Mouse (Mus musculus) lung, embryonic 14.5 days (tissue): ENCODE measurements around the gene Acsl5. TPM values are rescaled to one million over a fixed set of nuclear protein-coding genes. Genes with fewer than 3 reads are reported as not detected.

Source experiments
- ATAC-seq: fragments of 200-750 bp; cut with Nextera tagmentation; 2 replicates; pipeline ENCODE4 v1.8.0; 2017; ENCODE audit warnings: mild to moderate bottlenecking, moderate TSS enrichment, moderate library complexity; ENCODE audit not compliant: insufficient read depth
- DNase-seq: peaks from one replicate; pipeline ENCODE4 v3.0.0-alpha.2; 2015
- H3K27ac ChIP-seq: fragments of 300-500 bp; sonication (generic); 2 replicates; pipeline ENCODE4 v1.5.1; 2014; ENCODE audit warnings: low read depth, mild to moderate bottlenecking, moderate library complexity
- H3K27me3 ChIP-seq: fragments of 300-500 bp; sonication (generic); 2 replicates; pipeline ENCODE4 v1.6.1; 2014; ENCODE audit warnings: low read length, control low read depth; ENCODE audit not compliant: insufficient read depth
- H3K36me3 ChIP-seq: fragments of 300-500 bp; sonication (generic); 2 replicates; pipeline ENCODE4 v1.6.1; 2014; ENCODE audit warnings: control low read depth; ENCODE audit not compliant: insufficient read depth
- H3K4me1 ChIP-seq: fragments of 300-500 bp; sonication (generic); 2 replicates; pipeline ENCODE4 v1.6.1; 2014; ENCODE audit warnings: antibody characterized with exemption, control low read depth; ENCODE audit not compliant: insufficient read depth
- H3K4me2 ChIP-seq: fragments of 300-500 bp; sonication (generic); 2 replicates; pipeline ENCODE4 v1.6.1; 2014; ENCODE audit warnings: mild to moderate bottlenecking
- H3K4me3 ChIP-seq: fragments of 300-500 bp; sonication (generic); 2 replicates; pipeline ENCODE4 v1.5.1; 2014; ENCODE audit warnings: low read depth, low read length
- H3K9ac ChIP-seq: fragments of 300-500 bp; sonication (generic); 2 replicates; pipeline ENCODE4 v1.6.1; 2014
- H3K9me3 ChIP-seq: fragments of 300-500 bp; sonication (generic); 2 replicates; pipeline ENCODE4 v1.6.1; 2016; ENCODE audit warnings: low read depth, low read length, control low read depth
- CTCF ChIP-seq: IDR thresholded peaks from 2 replicates; pipeline ENCODE4 v1.5.1; 2016; ENCODE audit warnings: antibody characterized with exemption, low read depth
- WGBS: fragments of 180-500 bp; shearing (Covaris S2); extraction: QIAGEN DNeasy Blood & Tissue Kit; methylation state at CpG from one replicate; pipeline ENCODE4 v1.1.7; 2014; 5-methylcytosine and 5-hydroxymethylcytosine counted together
- polyA plus RNA-seq: library from polyadenylated mRNA; unstranded; fragments of >200 nt; fragmentation: Nextera tagmentation; extraction: Ambion mirVana; gene quantifications from 2 replicates; pipeline ENCODE4 v1.2.1, GENCODE M21; 2014

Acsl5 gene
- polyA plus RNA-seq, 1 experiment from 2014 or later = 60.1 TPM

GRCm38 (mm10) chr19:55253570-55254441 lies 2.1 kb downstream of the Acsl5 start:
- TF ChIP-seq CTCF = no peak
- under 1% methylated on average over 32 of the region's 32 CpGs for WGBS
- H3K36me3 ChIP-seq = no peaks in the 10 kb centered on the region
- peak overlapping the region; percentile 75 for H3K9ac ChIP-seq
- no peaks in the 10 kb centered on the region for H3K27me3 ChIP-seq
- no peaks in the 10 kb centered on the region for H3K9me3 ChIP-seq
- peak overlapping the region; percentile 68 for H3K4me3 ChIP-seq
- H3K4me2 ChIP-seq = peak overlapping the region; percentile 94
- H3K4me1 ChIP-seq = peaks cover 5% of the 10 kb centered on the region
- ATAC-seq (peak; percentile 73), DNase-seq (peak; percentile 74)
- peak overlapping the region; percentile 95 for H3K27ac ChIP-seq

- Histone ChIP-seq H3K27me3 (no peaks in the 10 kb centered on the region), H3K36me3 (no peaks in the 10 kb centered on the region), H3K9ac (peak overlapping the region; percentile 75), H3K27ac (peak overlapping the region; percentile 95), H3K9me3 (no peaks in the 10 kb centered on the region), H3K4me2 (peak overlapping the region; percentile 94), H3K4me3 (peak overlapping the region; percentile 68), H3K4me1 (peaks cover 5% of the 10 kb centered on the region)
- DNase-seq (peak; percentile 50), ATAC-seq (peak; percentile 73)
- WGBS = 17% methylated on average over 5 of the region's 5 CpGs
- TF ChIP-seq CTCF = no peak
Observed at GRCm38 (mm10) chr19:55254513-55255016, 2.8 kb downstream of the Acsl5 start.

- DNase-seq (no peak), ATAC-seq (no peak)
- no peak for TF ChIP-seq CTCF
- Histone ChIP-seq H3K36me3 (no peaks in the 10 kb centered on the region), H3K27me3 (no peaks in the 10 kb centered on the region), H3K4me3 (no peak overlapping the region), H3K27ac (no peak overlapping the region), H3K4me2 (no peak overlapping the region), H3K4me1 (peaks cover 5% of the 10 kb centered on the region), H3K9ac (no peak overlapping the region), H3K9me3 (no peaks in the 10 kb centered on the region)
- WGBS = 48% methylated on average over 9 of the region's 9 CpGs
Observed at GRCm38 (mm10) chr19:55256156-55256555, 4.4 kb downstream of the Acsl5 start.

GRCm38 (mm10) chr19:55257656-55258375 lies 6.1 kb downstream of the Acsl5 start:
- H3K27me3 ChIP-seq = no peaks in the 10 kb centered on the region
- WGBS = 50% methylated on average over 5 of the region's 5 CpGs
- ATAC-seq (no peak), DNase-seq (no peak)
- H3K27ac ChIP-seq = no peak overlapping the region
- no peak overlapping the region for H3K9ac ChIP-seq
- H3K9me3 ChIP-seq = no peaks in the 10 kb centered on the region
- H3K36me3 ChIP-seq = no peaks in the 10 kb centered on the region
- TF ChIP-seq CTCF = no peak
- no peak overlapping the region for H3K4me3 ChIP-seq
- no peak overlapping the region for H3K4me2 ChIP-seq
- peaks cover 5% of the 10 kb centered on the region for H3K4me1 ChIP-seq

- H3K4me1 ChIP-seq = peaks cover 5% of the 10 kb centered on the region; the same call in 1 of the 2 replicates
- 72% methylated on average over 5 of the region's 5 CpGs for WGBS
- no peak overlapping the region for H3K4me2 ChIP-seq
- ATAC-seq (no peak), DNase-seq (no peak)
- no peak for TF ChIP-seq CTCF
- H3K36me3 ChIP-seq = no peaks in the 10 kb centered on the region
- no peak overlapping the region for H3K9ac ChIP-seq
- H3K4me3 ChIP-seq = no peak overlapping the region
- H3K9me3 ChIP-seq = no peaks in the 10 kb centered on the region
- H3K27me3 ChIP-seq = no peaks in the 10 kb centered on the region
- H3K27ac ChIP-seq = no peak overlapping the region
Observed at GRCm38 (mm10) chr19:55258514-55258913, 6.8 kb downstream of the Acsl5 start.

- WGBS = 42% methylated on average over 12 of the region's 12 CpGs
- no peak for ATAC-seq
- Histone ChIP-seq H3K4me3 (no peak overlapping the region), H3K27ac (no peak overlapping the region), H3K4me1 (0 out of 2 replicates have a peak, but pooled peaks cover 5% of the 10 kb centered on the region), H3K9me3 (no peaks in the 10 kb centered on the region), H3K36me3 (no peaks in the 10 kb centered on the region), H3K4me2 (no peak overlapping the region), H3K27me3 (no peaks in the 10 kb centered on the region), H3K9ac (no peak overlapping the region)
- DNase-seq = no peak
- no peak for TF ChIP-seq CTCF
Observed at GRCm38 (mm10) chr19:55260389-55261184, 8.8 kb downstream of the Acsl5 start.
